Mouse (Mus musculus) A20 (cell line): ENCODE results near the gene Cdk5r2.
A peak's percentile ranks its signal among the peaks of the same experiment; 100 is the strongest.

Experiments
- DNase-seq: peaks from one replicate; pipeline ENCODE4 v3.0.0-alpha.2; 2011; ENCODE audit warnings: low read depth, low spot score

The Cdk5r2 gene

DNA sequence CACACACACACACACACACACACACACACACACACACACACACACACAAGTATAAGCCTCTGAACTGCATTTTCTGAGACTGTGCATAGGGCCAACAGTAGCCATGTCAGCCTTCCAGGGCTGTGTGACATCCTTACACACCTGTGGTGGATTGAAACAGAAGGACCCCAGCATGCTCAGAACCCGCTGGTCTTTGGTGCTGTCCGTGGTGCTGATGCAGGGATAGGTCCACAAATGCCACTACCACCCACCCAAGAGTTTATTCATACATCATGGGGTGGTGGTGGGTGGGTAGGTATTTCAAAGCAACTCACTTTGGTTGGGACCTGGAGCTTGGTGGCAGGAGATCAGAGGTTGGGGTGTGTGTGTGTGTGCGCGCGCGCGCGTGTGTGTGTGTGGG is 36.8 kb downstream of the Cdk5r2 start:
- DNase-seq: peak; percentile 45

DNA sequence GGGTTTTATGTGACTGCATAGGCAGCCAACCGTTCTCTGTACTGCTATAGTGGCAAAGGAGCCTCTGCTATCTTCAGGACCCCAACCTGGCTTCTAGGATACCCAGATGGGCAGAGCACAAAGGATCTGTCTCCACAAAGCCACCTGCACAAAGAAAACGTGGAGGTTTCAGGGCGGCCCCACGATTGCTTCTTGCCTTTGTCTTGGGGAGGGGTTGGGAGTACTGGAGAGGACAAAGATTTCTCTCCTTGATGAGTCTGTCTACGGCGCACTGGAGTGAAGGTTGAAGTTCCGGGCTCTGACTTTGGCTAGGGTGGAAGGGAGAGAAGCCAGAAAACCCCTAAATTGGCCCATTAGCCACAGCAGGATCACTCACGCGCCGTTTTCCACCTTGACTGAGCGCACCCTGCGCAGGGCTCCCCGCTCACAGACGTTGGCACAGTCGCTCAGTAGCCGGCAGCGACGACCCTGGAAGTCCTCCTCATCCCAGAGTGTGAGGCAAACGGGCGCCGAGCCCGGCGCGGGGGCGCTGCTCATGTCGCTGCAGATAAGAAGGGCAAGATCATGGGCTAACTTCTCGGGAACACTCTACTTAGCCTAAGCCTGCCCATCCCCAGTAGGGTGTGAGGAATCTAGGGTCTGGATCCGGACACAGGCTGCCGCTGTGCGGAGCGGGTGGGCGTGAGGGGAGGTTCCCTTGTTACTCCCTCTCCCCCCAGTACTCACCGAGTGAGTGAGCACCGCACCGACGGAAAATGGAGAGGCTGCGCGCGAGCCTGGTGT is 37.8 kb downstream of the Cdk5r2 start:
- no peak for DNase-seq

DNA sequence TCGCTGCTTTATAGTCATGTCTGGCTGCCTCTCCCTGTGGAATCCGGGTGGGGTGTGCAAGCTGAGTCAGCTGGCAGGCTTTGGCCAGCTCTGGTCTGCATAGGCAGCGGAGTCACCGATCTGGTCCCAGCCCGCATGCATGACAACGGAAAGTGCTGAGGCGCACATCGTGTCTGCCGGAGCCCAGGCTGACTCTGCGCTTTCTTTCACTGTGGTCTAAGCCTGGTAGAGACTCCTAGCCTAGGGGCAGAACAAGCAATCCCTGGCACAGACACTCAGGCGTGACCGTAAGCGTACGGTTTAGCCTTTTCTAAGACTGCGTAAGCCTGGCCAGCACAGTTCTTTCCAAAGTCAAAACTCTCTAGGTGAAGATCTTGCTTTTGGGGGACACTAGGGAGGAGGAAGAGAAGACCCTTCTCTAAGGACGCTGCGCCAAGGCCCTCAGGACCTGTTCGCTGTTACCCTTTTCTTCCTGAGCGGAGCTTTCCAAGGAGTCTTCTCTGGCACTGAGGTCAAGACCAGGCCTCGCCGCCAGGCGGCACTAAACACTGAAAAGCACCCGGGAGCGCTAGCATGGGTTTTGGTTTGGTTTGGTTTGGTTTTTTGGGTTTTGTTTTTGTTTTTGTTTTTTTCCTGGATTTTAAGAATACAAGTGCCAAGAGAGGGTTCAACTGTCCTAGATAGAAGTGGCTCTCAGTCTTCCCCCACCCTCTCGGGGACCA is 38.6 kb downstream of the Cdk5r2 start, which contains the start of gene Cryba2:
Gene Cryba2, minus strand, starts transcription at position 10 of the 722 bp plus-strand sequence.
- DNase-seq: peak; percentile 33

DNA sequence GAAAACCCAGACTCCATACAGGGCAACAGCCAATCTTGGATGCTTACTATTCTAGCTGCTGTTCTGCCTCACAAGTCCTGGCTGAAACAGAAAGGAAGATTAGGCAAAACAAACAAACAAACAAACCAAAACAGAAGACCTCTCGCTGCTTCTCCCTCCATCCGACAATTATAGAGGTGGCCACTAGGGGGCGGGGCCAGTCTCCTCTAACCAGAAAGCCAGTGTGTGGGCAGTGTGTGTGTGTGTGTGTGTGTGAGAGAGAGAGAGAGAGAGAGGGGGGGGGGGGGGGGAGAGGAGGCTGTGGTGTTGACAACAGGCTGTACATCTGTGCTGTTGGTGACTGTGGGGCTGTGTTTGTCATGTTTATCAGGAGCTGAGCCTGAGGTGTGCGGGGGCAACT is 40.2 kb downstream of the Cdk5r2 start:
- peak; percentile 64 for DNase-seq

DNA sequence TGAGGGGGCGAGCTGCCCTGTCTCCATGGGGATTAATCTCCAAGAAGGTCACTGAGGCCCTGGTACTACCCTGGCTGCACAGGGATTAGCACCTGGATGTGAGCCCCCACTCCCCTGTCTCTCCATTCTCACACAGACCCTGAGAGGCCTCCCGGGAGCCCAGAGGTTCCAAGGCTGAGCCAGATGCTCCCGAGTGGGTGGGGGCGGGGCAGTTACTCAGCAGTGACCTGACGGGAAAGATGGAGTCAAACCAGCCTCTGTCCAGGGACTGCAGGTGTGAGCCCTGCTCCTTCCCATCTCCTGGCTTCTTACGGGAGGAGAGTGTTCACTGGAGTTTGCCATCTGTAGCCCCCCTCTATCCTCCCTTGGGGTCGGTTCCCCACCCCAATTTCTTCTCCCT is 43.2 kb downstream of the Cdk5r2 start:
- DNase-seq: no peak

DNA sequence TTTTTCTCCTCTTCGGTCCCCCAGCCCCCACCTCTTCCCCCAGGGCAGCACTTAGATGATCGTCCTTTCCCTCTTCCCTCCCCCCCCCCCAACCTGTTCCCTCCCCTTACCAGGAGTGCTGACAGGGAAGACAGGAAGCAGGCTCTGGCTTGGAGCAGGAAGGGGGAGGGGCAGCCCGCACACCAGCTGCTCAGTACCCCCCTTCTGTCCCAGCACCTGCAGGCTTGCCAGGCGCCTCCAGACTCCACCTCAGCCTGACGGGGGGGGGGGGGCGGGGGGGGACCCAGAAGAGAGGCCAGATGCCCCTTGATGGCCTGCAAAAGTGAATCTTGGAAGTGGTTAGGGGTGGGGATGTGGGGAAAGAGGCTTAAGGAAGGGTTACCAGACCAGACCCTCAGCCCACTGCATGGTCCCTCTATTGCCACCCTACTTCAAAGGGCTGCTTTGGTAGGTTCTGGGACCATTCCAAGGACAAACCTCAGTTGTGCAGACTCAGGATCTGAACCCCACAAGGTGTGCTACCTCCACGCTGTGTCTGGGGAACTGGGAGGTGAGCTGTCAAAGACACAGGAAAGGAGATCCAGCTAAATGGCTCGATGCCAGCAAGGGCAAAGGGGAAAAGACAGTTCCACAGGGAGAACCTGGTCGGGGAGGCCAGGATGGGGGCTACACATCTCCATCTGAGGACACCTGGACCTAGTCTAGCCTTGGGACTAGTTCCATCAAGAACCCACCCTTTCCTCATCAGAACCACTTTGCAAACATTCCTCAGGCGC is 44.1 kb downstream of the Cdk5r2 start:
- DNase-seq: no peak

DNA sequence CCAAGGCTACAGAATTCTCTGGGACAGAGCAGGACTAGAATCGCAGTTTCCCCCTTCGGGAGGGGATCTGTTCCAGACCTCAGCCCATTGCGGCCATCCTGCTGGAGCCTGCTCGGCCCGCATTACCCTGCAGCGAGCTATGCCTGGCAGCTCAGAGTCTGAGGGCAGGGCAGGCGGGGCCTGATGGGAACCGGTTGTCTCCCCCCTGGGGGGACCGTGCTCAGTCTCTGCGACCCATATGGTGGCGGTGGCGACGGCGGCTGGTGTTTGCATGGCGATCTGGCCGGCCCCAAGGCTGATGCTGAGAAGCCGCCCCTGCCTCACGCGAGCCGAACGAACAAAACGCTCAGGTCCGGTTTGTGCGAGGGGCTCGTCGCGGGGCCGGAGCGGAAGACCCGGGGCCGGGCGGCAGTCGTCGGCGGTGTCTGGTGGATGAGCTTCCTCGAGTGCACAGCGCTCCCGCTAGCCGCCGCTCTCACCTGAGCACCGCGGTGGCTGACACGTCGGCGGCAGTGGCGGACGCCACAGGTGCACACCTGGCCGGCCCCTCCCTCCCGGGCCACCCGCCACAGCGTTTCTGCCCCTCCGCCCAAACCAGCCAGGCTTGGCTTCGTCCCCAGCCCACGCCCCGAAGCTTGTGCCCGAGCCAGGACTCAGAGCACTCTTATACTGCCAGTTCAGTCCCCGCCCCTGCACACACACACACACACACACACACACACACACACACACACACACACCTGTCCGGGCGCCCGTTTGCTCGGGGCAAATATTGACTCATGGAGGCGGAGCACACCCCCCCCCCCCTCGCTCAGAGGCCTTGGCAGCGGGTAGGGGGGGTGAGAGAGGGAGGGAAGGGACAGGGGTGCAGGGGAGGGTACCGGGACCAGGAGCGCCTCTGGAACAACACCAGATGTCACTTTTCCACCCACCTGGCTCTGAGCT is 45.9 kb downstream of the Cdk5r2 start:
- no peak for DNase-seq

DNA sequence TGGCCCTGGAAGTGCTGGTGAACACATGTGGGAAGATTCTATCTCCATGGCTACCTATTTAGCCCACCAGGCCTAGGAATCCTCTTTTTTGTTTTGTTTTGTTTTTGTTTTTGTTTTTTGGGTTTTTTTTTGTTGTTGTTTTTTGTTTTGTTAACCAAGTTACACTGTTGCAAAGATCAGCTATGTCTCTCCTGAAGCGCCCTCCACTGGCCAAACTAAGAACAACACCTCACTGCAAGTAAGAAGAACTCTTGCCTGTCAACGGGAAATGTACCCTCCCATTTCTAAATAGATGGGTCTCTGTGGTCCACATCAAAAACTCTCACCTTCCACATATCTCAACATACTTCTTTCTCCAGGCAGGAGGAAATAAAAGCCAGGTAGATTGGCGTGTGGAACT is 47.0 kb downstream of the Cdk5r2 start:
- DNase-seq: peak; percentile 68

DNA sequence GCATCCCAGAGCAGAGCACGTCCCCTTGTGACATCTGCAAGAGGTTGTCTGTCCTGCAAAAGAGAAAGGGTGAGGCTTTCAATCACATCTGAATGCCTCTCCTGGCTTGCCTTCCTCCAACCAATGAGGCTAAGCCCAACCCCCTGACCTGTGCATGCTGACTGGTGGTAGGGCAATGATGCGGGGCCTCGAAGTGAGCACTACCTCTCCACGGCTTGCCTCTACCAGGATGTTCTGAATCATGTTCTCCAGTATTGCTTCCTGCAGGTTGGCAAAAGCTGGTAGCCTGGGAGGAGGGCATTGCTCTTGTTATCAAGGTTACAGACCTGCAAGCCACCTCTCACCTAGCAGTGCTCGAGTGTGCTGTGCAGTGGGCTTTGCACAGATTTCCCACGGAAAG is 47.5 kb downstream of the Cdk5r2 start:
- DNase-seq: no peak
